ENCODE assay signal across 8 mouse cellular contexts in the genomic region with DNA sequence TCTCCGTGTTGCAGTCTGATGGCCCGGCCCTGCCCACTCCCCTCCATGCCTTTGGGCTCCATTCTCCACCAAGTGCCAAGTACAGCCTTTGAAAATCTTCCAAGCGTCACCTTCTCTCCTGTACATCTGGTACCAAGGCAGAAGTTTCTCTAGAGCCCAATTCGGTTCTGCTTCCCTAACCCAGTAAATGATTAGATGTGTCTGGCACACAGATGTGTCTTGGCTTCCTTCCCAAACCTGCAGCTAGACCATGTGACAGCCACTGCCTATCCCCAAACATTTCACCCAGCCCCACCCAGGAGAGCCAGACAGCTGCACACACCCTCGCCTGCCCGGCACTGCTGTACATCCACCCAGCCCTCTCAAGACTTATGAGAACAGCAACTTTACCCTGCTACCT. TPM values are rescaled to one million over a fixed set of nuclear protein-coding genes. Genes with fewer than 3 reads are reported as not detected.
DNase-seq lines count a peak whose midpoint lies in the region; ATAC-seq and TF ChIP-seq lines count a peak whose summit lies in the region.

No protein-coding gene starts in this region.

- TF ChIP-seq EP300 in ES-Bruce4 (IDR thresholded peaks at IDR 0.05; ENCODE audit: insufficient read depth, low read depth, low read length) = no peak

- peak; percentile 68 for ATAC-seq in hindbrain, embryonic 14.5 days (ENCODE audit: low FRiP score)
- no peak for ATAC-seq in hindbrain, embryonic 12.5 days (ENCODE audit: low FRiP score)
- peak; percentile 83 for ATAC-seq in erythroblast, adult 5-6 weeks (replicated peaks; ENCODE audit: low FRiP score, poor library complexity, severe bottlenecking)
- ATAC-seq in limb, embryonic 11.5 days (ENCODE audit: insufficient number of reproducible peaks, low FRiP score, low TSS enrichment, low read depth) = no peak

- H3K36me3 ChIP-seq in hindbrain, embryonic 14.5 days (replicated peaks; ENCODE audit: control insufficient read depth, insufficient read depth) = no peaks in the 10 kb centered on the region
- H3K36me3 ChIP-seq in hindbrain, embryonic 12.5 days = no peaks in the 10 kb centered on the region
- H3K36me3 ChIP-seq in ES-Bruce4 (ENCODE audit: control insufficient read depth, insufficient read depth, low read length, poor library complexity, severe bottlenecking) = peaks cover 33% of the 10 kb centered on the region
- no peaks in the 10 kb centered on the region for H3K36me3 ChIP-seq in limb, embryonic 11.5 days (ENCODE audit: control insufficient read depth, insufficient read depth, low read length)

- no peak overlapping the region for H3K4me2 ChIP-seq in hindbrain, embryonic 14.5 days (replicated peaks)
- H3K4me2 ChIP-seq in hindbrain, embryonic 12.5 days (replicated peaks) = no peak overlapping the region
- H3K4me2 ChIP-seq in limb, embryonic 11.5 days (ENCODE audit: low read depth, severe bottlenecking) = no peak overlapping the region

- H3K4me3 ChIP-seq in hindbrain, embryonic 14.5 days (replicated peaks; ENCODE audit: low read length) = no peak overlapping the region
- no peak overlapping the region for H3K4me3 ChIP-seq in hindbrain, embryonic 12.5 days
- H3K4me3 ChIP-seq in ES-Bruce4 (ENCODE audit: low read depth, low read length) = no peak overlapping the region
- H3K4me3 ChIP-seq in limb, embryonic 11.5 days (ENCODE audit: low read depth, low read length) = no peak overlapping the region

- H3K27me3 ChIP-seq in hindbrain, embryonic 14.5 days (ENCODE audit: control insufficient read depth, insufficient read depth, low read length) = no peaks in the 10 kb centered on the region
- no peaks in the 10 kb centered on the region for H3K27me3 ChIP-seq in hindbrain, embryonic 12.5 days
- H3K27me3 ChIP-seq in ES-Bruce4 (ENCODE audit: control insufficient read depth, insufficient read depth, low read length, poor library complexity, severe bottlenecking) = no peaks in the 10 kb centered on the region
- H3K27me3 ChIP-seq in limb, embryonic 11.5 days (ENCODE audit: control insufficient read depth, insufficient read depth, low read length) = no peaks in the 10 kb centered on the region

- H3K9me3 ChIP-seq in hindbrain, embryonic 14.5 days (ENCODE audit: control insufficient read depth, low read length) = no peaks in the 10 kb centered on the region
- no peaks in the 10 kb centered on the region for H3K9me3 ChIP-seq in hindbrain, embryonic 12.5 days (replicated peaks)
- no peaks in the 10 kb centered on the region for H3K9me3 ChIP-seq in ES-Bruce4 (replicated peaks; ENCODE audit: control insufficient read depth, insufficient read depth, low read length, poor library complexity, severe bottlenecking)
- H3K9me3 ChIP-seq in limb, embryonic 11.5 days (ENCODE audit: control insufficient read depth, low read length) = no peaks in the 10 kb centered on the region

- H3K4me1 ChIP-seq in hindbrain, embryonic 14.5 days (replicated peaks; ENCODE audit: control insufficient read depth, insufficient read depth, low read length) = no peaks in the 10 kb centered on the region; the same call in 1 of the 2 replicates
- no peaks in the 10 kb centered on the region for H3K4me1 ChIP-seq in hindbrain, embryonic 12.5 days
- no peaks in the 10 kb centered on the region for H3K4me1 ChIP-seq in ES-Bruce4 (ENCODE audit: control insufficient read depth, insufficient read depth, low read length)
- H3K4me1 ChIP-seq in limb, embryonic 11.5 days (ENCODE audit: control insufficient read depth, insufficient read depth, low read length) = peaks cover 7% of the 10 kb centered on the region; the same call in 1 of the 2 replicates

- 62% methylated on average over 6 of the region's 6 CpGs for WGBS in hindbrain, embryonic 14.5 days
- 68% methylated on average over 6 of the region's 6 CpGs for WGBS in hindbrain, embryonic 12.5 days
- 61% methylated on average over 6 of the region's 6 CpGs for WGBS in limb, embryonic 11.5 days

- no peak for TF ChIP-seq POLR2A in ES-Bruce4 (IDR thresholded peaks at IDR 0.05; ENCODE audit: insufficient read depth, low read length)

- H3K9ac ChIP-seq in hindbrain, embryonic 14.5 days = no peak overlapping the region
- H3K9ac ChIP-seq in hindbrain, embryonic 12.5 days = no peak overlapping the region
- H3K9ac ChIP-seq in ES-Bruce4 (ENCODE audit: low read depth, poor library complexity, severe bottlenecking) = no peak overlapping the region
- no peak overlapping the region for H3K9ac ChIP-seq in limb, embryonic 11.5 days (ENCODE audit: low read length)

- DNase-seq in hindbrain, embryonic 14.5 days (ENCODE audit: low spot score) = peak; percentile 53
- DNase-seq in limb, embryonic 11.5 days (ENCODE audit: low spot score) = no peak
- DNase-seq in B cell, adult 2 months = no peak
- DNase-seq in layer of hippocampus, postnatal 36 days = no peak
- no peak for DNase-seq in natural killer cell, adult 2 months (ENCODE audit: low spot score in 2 of 2)

- peak overlapping the region; percentile 61 for H3K27ac ChIP-seq in hindbrain, embryonic 14.5 days
- no peak overlapping the region for H3K27ac ChIP-seq in hindbrain, embryonic 12.5 days
- H3K27ac ChIP-seq in ES-Bruce4 (ENCODE audit: insufficient read depth, low read length) = peak overlapping the region; percentile 41
- H3K27ac ChIP-seq in limb, embryonic 11.5 days (replicated peaks; ENCODE audit: low read depth, low read length) = 0 out of 2 replicates have a peak overlapping the region, but pooled peaks have one; percentile 36

- TF ChIP-seq CTCF in ES-Bruce4 (IDR thresholded peaks at IDR 0.05; ENCODE audit: low read depth, low read length) = no peak

RNA-seq across cellular contexts. Expression of a gene that starts 8.0 kb away (rescaled TPM):
- polyA plus RNA-seq in hindbrain, embryonic 14.5 days (2014; fragmentation: Nextera tagmentation; extraction: Ambion mirVana) = 1.1 and 1.2 TPM in 2 replicates
- 0.87 and 0.98 TPM in 2 replicates for polyA plus RNA-seq in hindbrain, embryonic 12.5 days (2016; fragmentation: Nextera tagmentation; extraction: Ambion mirVana)
- 10.1 and 10.6 TPM in 2 replicates for polyA plus RNA-seq in ES-Bruce4 (2011; ENCODE audit: insufficient read depth, insufficient read length, low read depth, missing spikeins)
- 0.84 TPM in 1 of 2 replicates, not detected in the other for total RNA-seq in erythroblast, adult 5-6 weeks (2015; ENCODE audit: low replicate concordance)
- not detected in 2 replicates for total RNA-seq in erythroblast, adult 5-6 weeks (2017; ENCODE audit: low replicate concordance)
- polyA plus RNA-seq in limb, embryonic 11.5 days (2014; fragmentation: Nextera tagmentation; extraction: Ambion mirVana) = 2.4 and 2.5 TPM in 2 replicates
- 1 to 10 TPM; 1.5 to 1.9 TPM for total RNA-seq in layer of hippocampus, postnatal 36 days (2021)

RNA-seq across cellular contexts. Expression of a gene that starts 8.1 kb away (rescaled TPM):
- 19.9 and 22.4 TPM in 2 replicates for polyA plus RNA-seq in hindbrain, embryonic 14.5 days (2014; fragmentation: Nextera tagmentation; extraction: Ambion mirVana)
- polyA plus RNA-seq in hindbrain, embryonic 12.5 days (2016; fragmentation: Nextera tagmentation; extraction: Ambion mirVana) = 12.4 and 14.9 TPM in 2 replicates
- 18.5 and 19.9 TPM in 2 replicates for polyA plus RNA-seq in ES-Bruce4 (2011; ENCODE audit: insufficient read depth, insufficient read length, low read depth, missing spikeins)
- total RNA-seq in erythroblast, adult 5-6 weeks (2015; ENCODE audit: low replicate concordance) = 1.0 TPM in 1 of 2 replicates, not detected in the other
- total RNA-seq in erythroblast, adult 5-6 weeks (2017; ENCODE audit: low replicate concordance) = not detected in 2 replicates
- polyA plus RNA-seq in limb, embryonic 11.5 days (2014; fragmentation: Nextera tagmentation; extraction: Ambion mirVana) = 14.3 and 18.2 TPM in 2 replicates
- 10 to 100 TPM; 12.4 to 12.6 TPM for total RNA-seq in layer of hippocampus, postnatal 36 days (2021)

RNA-seq across cellular contexts. Expression of a gene that starts 23.0 kb away (rescaled TPM):
- polyA plus RNA-seq in hindbrain, embryonic 14.5 days (2014; fragmentation: Nextera tagmentation; extraction: Ambion mirVana) = 77.7 and 78.4 TPM in 2 replicates
- 50.9 and 53.9 TPM in 2 replicates for polyA plus RNA-seq in hindbrain, embryonic 12.5 days (2016; fragmentation: Nextera tagmentation; extraction: Ambion mirVana)
- 17.9 and 20.2 TPM in 2 replicates for polyA plus RNA-seq in ES-Bruce4 (2011; ENCODE audit: insufficient read depth, insufficient read length, low read depth, missing spikeins)
- total RNA-seq in erythroblast, adult 5-6 weeks (2015; ENCODE audit: low replicate concordance) = 17.3 and 18.6 TPM in 2 replicates
- 3.6 and 3.9 TPM in 2 replicates for total RNA-seq in erythroblast, adult 5-6 weeks (2017; ENCODE audit: low replicate concordance)
- polyA plus RNA-seq in limb, embryonic 11.5 days (2014; fragmentation: Nextera tagmentation; extraction: Ambion mirVana) = 38.1 and 40.8 TPM in 2 replicates
- 10 to 100 TPM; 60.0 to 62.6 TPM for total RNA-seq in layer of hippocampus, postnatal 36 days (2021)

RNA-seq across cellular contexts. Expression of a gene that starts 30.0 kb away (rescaled TPM):
- polyA plus RNA-seq in hindbrain, embryonic 14.5 days (2014; fragmentation: Nextera tagmentation; extraction: Ambion mirVana) = 97.7 and 107 TPM in 2 replicates
- polyA plus RNA-seq in hindbrain, embryonic 12.5 days (2016; fragmentation: Nextera tagmentation; extraction: Ambion mirVana) = 105 and 109 TPM in 2 replicates
- 37.9 and 45.7 TPM in 2 replicates for polyA plus RNA-seq in ES-Bruce4 (2011; ENCODE audit: insufficient read depth, insufficient read length, low read depth, missing spikeins)
- total RNA-seq in erythroblast, adult 5-6 weeks (2015; ENCODE audit: low replicate concordance) = 11.9 and 18.1 TPM in 2 replicates
- total RNA-seq in erythroblast, adult 5-6 weeks (2017; ENCODE audit: low replicate concordance) = 5.0 and 8.1 TPM in 2 replicates
- polyA plus RNA-seq in limb, embryonic 11.5 days (2014; fragmentation: Nextera tagmentation; extraction: Ambion mirVana) = 89.1 and 95.4 TPM in 2 replicates
- total RNA-seq in layer of hippocampus, postnatal 36 days (2021) = 10 to 100 TPM; 41.1 to 43.6 TPM

RNA-seq across cellular contexts. Expression of a gene that starts 39.2 kb away (rescaled TPM):
- 103 and 118 TPM in 2 replicates for polyA plus RNA-seq in hindbrain, embryonic 14.5 days (2014; fragmentation: Nextera tagmentation; extraction: Ambion mirVana)
- 101 and 103 TPM in 2 replicates for polyA plus RNA-seq in hindbrain, embryonic 12.5 days (2016; fragmentation: Nextera tagmentation; extraction: Ambion mirVana)
- 202 and 205 TPM in 2 replicates for polyA plus RNA-seq in ES-Bruce4 (2011; ENCODE audit: insufficient read depth, insufficient read length, low read depth, missing spikeins)
- total RNA-seq in erythroblast, adult 5-6 weeks (2015; ENCODE audit: low replicate concordance) = 7.5 and 27.6 TPM in 2 replicates
- total RNA-seq in erythroblast, adult 5-6 weeks (2017; ENCODE audit: low replicate concordance) = 19.2 and 23.3 TPM in 2 replicates
- 180 and 181 TPM in 2 replicates for polyA plus RNA-seq in limb, embryonic 11.5 days (2014; fragmentation: Nextera tagmentation; extraction: Ambion mirVana)
- 10 to 100 TPM; 41.8 to 45.5 TPM for total RNA-seq in layer of hippocampus, postnatal 36 days (2021)

Comparison
In these comparisons a context has a peak if more than half of its experiments do, and no peak if none do; other contexts are left out.
1. ATAC-seq: peak in hindbrain, embryonic 14.5 days (single experiment) and erythroblast, adult 5-6 weeks (single experiment); none in hindbrain, embryonic 12.5 days (single experiment) and limb, embryonic 11.5 days (single experiment).